Mouse (Mus musculus) spleen, postnatal 4 days (tissue): ENCODE data around the gene Mif4gd.
"Not testable (repeated sequence)": the region's sequence is repeated elsewhere in the genome, so short reads cannot be mapped to it uniquely, and the experiment has no call there.

Source experiments
- DNase-seq, 2 experiments: peaks; one replicate each; pipeline ENCODE4 v3.0.0; 2022; ENCODE audit warnings: low spot score in 2 of 2

Gene Mif4gd

DNA sequence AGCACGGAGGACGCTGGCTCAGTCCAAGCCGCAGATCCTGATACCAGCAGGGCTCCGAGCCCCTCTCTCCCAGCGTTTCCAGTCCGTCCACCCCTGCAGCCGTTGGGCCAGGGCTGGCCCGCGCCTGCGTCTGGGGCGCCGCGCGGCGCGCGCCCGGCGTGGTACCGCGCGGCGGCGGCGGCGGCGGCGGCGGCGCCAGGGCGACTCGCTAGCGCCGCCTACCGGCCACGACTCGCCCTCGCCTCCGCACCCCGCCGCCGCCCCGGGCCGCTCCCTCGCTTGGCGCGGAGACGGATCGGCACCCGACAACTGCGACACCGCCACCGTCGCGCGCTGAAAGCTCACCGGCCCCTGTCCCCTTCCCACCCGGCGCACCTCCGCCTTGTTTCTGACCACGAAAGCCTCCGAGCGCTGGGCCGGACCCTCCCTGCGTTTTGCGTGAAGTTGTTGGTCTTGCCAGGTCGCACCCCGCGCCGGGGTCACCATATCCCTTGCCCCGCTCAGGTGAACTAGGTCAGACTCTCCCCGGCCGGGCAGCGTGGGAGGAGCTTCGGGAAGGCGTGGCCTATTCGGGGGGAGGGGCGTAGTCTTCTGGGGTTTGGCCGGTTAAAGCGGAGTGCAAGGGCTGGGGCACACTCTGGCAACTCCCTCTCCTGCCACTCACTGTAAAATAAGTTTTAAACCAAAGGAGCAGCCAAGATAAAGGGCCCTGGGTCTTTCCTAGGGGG lies at the start of gene Mif4gd:
Gene Mif4gd, minus strand, starts transcription at position 560 of the 728 bp plus-strand sequence.
- DNase-seq, result peak; percentile 97 to 98

DNA sequence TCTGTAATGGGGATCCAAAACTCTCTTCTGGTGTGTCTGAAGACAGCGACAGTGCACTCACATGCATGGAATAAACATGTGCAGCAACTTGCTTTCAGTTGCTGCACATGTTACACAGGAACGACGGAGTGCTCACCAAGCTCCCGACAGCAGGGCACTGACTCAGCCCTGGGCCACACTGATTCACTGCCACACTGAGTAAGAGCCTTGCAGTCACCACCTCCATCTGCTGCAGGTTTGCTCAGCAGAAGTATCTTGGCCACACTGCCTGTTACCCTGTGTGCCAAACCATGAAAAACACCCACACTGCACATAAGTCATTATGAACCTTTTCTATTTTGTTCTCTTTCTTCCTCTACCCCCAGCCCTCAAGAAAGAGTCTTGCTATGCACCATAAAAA lies 47.6 kb upstream of the Mif4gd start:
- no peak for DNase-seq

DNA sequence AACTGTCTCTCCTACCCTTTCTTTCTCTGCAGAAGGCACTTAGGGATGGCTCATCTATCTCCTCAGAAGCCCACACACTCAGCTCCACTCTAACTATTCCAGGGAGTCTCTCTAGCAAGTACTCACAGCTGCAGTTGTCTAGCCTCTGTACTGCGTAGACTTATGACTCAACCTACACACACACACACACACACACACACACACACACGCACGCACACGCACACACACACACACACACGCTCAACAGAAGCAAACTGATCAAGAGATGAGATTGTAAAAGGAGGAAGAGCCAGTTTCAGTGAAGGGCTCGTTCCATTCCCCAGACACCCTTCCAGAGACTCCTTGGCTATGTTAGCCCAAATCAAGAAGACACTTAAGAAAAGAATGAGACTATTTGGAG lies 45.8 kb upstream of the Mif4gd start:
- DNase-seq, result no peak

DNA sequence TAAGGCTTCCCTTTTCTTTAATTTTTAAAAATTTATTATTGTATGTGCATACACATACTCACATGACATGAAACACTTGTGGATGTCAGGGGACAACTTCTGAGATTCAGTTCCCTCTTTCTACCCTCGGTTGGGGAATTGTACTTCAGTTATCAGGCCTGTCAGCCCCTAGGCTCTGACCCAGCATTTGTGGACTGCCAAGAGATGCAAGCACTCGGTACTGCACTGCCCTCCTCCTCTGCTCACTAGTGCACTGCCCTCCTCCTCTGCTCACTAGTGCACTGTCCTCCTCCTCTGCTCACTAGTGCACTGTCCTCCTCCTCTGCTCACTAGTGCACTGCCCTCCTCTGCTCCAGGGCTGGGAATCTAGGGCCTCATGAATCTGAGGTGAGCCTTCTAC lies 41.4 kb upstream of the Mif4gd start:
- DNase-seq, result no peak

DNA sequence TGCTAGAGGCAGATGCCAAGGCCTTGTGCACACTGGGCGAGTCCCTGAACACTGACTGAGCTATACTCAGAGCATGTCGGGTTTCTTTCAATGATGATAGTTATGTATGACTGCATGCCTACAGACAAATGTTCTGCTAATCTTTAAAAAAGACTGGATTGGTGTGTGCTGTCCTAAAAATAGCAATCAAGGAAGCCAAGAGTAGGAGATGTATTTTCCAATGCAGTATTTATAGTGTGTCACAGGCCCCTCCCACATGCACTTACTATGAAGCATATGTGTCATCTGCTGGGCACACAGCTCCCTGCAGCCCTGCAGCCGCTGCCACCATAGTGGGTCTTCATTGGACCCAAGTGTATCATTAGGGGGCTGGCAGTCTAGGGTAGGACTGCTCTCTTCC lies 40.4 kb upstream of the Mif4gd start:
- DNase-seq, result no peak

DNA sequence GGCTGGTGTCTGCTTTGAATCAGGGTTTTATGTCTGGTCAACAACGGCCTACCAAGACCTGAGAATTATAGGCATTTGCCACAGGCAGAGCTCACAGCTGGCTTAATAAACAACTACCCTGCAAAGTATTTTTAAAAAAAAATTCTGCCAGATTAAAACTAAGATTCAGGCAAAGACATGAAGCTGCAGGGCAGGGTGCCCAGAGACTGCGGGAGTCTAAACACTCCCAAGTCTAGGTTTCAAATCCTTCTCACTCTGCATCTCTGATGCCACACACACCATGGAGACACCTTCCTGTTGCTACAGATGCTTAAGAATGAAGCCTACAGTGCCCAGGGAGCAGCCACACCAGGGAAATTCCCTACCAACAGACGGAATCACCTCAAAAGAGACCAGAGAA lies 38.9 kb upstream of the Mif4gd start:
- DNase-seq, result no peak

DNA sequence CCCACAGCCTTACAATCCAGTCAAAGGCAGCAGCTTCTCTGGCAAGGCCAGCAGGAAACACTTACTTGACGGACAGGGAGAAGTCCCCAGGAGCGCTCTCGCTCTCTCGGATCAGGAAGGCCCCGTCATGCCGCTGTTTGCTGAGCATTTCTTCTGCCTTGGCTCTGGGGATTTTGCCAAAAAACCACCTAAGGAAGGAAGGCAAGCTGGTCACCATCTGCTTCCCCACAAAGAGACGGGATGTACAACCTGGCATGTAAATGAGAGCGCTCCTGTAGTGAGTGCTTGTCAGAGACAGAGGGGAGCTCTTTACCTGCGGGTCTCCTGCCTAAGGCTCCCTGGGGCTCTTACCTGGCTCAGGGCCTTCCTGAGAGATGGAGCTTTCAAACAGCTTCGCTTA lies 36.9 kb upstream of the Mif4gd start:
- no peak for DNase-seq

DNA sequence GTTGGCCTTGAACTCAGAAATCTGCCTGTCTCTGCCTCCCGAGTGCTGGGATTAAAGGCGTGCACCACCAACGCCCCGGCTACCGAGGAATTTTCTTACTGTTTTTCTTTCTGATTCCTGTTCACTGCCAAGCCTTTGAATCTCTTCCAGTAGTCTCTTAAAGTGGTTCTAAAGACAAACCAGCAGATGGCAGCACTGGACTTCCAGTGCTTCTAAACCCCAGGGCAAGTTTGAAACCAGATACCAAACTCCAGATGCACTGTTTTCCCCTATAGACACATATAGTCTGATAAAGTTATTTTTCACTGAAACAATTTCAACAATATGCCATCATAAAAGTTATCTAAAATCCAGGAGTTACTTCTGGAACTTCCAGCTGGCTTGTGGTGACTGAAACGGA lies 34.7 kb upstream of the Mif4gd start:
- DNase-seq, result peak; percentile 43 to 78

DNA sequence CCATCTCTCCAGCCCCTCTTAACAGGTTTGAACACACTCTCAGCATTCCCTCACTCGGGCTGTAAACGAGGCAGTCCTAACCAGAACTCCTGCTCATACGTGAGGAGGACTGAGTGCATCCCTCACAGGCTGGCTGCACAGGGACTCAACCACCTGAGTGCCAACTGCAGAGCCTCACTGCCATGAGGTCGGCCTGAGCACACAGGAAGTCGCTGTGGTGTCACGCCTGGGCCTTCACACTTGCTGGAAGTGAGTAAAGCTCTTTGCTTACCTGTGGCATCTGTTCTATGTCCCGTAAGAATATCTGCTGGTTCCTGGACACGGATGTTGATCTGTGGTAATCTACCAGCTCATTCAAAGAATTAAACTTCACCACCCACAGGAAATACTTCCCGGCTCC lies 33.7 kb upstream of the Mif4gd start:
- DNase-seq, result no peak

DNA sequence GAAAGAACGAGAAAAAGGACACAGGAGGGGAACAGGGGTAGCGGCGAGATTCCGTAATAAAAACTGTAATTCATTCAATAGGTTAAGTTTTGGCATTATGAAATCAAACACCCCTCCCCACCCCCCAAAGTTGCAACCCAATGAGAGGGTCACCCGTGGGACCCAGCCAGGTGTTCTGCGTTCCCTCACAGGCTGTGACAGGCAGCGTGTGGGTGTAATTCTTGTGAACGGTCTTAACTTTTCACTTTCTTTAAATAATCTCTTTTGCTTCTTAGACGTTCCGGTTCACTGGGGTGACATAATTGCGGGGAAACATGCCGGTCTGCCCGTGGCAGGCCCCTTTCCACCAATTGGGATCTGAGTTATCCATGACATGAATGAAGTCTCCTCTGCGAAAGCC lies 32.7 kb upstream of the Mif4gd start:
- DNase-seq, result not testable (repeated sequence)

DNA sequence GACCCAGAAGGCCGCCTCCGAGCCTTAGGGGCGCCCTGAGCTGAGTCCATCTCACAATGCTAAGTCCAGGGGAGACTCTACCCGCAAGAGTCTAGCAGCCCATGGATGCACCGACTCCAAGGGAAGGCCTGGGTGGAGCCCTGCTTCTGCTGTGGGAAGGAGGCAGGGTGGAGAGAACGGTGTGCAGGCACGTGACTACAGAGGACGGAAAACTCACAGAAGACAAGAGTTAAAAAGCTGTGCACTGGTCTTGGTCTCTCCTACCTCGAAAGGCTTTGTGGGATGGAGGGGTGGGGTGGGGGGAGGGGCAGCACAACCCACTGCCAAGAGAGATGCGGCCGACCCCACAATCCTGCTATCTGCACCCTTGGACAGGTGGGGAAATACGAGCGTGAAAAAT lies 31.5 kb upstream of the Mif4gd start:
- no peak for DNase-seq

DNA sequence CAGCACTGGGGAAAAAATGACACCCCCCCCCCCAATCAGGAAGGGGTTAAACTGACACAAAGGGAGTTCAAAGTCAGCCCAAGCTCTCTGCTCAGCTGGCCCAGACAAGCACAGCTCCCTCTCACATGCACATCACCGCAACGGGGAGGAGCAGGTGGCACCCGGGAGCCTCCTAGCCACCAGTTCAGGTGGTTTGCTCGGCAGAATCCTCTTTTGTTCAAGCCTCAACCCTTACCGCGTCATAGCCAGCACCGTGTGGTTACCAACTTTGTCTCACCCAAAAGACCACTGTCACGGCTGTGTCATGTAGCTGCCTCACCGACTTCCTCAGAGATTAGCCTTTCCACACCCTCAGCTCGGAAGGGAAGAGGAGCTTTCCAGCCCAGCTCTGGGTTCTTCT lies 30.5 kb upstream of the Mif4gd start:
- DNase-seq, result no peak

DNA sequence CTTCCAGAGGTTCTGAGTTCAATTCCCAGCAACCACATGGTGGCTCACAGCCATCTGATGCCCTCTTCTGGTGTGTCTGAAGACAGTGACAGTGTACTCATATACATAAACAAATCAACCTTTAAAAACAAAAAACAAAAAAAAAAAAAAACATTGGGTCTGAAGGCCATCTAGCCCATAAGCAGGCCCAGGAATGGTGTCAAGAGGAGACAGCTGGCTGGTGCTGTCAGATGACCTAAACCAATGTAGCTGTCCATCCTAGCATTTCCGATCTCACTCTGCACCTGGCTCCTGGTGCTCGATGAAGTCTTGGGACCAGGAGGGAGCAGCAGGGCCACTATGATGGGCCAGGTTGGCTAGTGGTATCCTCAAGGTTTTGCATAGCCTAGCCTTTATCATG lies 29.9 kb upstream of the Mif4gd start:
- no peak for DNase-seq

DNA sequence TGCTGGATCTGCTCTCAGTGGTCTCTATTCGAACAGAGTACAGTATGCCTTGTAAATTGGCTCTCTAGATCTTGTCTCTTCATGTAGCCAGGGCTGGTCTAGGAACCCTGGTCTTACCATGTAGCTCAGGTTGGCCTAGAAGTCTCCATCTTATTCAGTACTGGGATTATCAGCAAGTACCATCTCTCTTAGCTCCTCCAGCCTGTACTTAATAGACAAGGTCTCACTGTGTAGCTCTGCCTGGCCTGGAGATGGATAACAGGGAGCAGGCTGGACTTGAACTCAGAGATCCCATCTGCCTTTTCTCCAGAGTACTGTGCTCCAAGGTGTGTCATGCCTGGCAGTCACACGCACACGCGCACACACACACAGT lies 28.9 kb upstream of the Mif4gd start:
- DNase-seq, result no peak

DNA sequence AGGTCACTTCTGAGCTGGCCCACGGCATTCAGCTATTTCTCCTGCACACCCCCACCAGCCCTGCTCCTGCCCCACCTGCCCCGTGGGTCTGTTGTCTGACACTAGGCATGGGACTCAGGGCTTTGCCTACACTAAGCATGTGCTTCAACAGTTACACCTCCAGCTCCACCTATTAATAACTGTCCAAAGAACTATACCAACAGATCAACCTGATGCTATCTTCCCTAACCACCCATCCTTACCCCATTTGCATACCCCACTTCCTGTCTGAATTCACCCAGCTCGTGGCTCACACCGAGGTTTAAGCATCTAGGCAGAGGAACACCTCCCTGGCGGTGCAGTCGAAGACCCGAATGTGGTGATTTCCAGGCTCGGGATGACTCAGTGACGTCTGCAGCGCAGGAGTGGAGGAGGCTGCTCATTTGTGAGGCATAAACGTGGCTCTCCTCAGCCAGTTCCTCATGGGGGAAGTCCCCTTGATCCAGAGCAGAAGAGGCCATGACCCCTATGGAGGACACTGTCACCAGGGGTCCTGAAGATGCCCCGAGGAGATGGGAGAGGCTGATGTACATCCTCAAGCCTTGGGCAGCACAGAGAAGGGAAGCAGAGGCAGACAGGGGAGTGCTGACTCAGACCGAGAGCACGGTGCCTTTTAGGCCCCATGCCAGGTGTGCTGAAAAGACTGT lies 28.4 kb upstream of the Mif4gd start:
- peak in 1 of 2 experiments; percentile 47 for DNase-seq

DNA sequence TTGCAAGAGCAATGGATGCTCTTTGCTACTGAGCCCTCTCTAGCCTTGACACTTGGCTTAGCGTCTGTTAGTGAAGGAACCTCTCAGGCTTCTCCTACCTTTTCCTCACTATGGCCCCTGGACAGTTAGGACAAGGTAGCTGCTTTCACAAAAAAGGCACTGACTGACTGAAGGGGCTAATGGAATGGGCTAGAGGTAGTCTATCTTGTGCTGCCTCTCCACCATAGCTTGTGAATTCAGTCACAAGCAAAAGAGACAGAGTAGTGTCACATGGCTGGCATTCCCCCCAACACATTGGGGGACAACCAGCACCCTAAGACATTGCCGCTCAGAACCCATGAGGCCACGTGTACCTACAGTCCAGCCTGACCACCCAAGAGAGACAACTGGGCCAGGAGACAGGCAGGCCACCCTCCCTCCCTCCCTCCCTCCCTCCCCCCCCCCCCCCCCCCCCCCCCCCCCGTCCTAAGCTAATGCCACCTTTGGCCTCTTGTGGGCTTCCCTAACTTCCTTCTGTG lies 27.6 kb upstream of the Mif4gd start:
- no peak for DNase-seq

DNA sequence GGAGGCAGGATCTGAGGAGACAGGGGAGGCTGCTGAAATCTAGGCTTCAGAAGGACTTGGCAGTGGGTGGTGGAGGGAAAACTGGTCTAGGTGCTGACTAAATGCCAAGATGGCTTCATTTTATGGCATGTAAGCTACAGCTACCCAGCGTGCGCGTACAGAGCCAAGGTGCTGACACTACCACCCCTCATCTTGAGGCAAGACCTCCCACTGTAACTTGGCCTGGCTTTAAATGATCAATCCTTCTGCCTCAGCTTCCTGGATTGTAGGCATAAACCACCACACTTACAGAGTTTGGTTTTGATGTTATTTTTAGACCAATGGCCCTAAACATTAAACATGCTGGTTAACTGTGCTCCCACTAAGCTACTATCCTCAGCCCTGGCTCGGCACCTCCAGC lies 26.8 kb upstream of the Mif4gd start:
- no peak for DNase-seq

DNA sequence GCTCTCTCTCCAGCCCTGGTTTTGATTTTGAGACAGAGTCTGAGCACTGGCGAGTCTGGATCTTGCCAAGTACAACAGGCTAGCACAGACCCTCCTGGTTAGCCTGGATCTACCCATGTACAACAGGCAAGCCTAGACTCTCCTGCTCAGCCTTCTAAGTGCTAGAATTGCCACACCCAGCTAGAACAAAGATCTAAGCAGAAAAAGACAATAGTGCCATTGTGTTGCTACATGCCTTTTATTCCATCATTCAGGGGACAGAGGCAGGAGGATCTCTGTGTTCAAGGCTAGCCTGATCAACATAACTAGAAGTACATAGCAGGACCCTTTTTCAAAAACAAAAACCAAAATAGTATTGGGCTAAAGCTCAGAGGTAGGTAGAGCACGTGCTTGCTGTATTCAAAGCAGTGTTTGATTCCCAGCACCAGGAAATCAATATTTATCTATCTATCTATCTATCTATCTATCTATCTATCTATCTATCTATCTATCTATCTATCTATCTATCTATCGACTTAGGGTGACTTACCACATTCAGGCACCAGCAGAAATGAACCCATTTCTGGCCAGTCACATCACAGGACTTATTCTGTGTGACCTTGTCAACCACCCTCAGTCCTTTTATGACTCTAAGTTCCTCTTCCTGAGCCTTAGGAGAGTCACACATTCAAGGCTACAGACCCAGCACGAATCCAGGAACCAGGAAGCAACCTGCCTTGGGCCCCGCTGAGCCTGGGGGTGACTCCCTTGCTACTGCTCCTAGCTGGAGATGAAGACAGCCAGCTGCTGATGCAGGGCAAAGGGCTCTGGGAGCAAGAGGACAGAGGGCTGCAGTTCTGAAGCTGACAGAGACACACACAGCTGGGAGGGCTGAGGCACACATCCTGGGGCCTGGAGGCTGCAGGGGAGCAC lies 26.0 kb upstream of the Mif4gd start:
- DNase-seq, result no peak

DNA sequence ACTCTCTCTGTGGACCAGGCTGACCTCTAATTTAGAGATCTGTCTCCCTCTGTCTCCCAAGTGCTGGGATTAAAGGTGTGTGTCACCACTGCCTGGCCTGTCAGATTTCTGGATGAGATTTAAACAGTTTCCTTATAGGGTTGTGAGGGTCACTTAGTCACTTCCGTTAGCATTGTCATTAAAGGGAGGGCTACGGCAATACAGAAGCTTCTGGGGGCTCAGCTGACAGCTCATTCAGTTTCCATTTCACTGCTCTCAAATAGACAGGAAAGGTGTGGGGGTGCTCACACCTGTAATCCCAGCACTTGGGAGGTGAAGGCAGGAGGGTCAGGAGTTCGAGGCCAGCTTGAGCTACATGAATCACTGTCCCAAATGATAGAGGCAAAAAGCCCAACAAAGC lies 24.2 kb upstream of the Mif4gd start:
- DNase-seq, result no peak

DNA sequence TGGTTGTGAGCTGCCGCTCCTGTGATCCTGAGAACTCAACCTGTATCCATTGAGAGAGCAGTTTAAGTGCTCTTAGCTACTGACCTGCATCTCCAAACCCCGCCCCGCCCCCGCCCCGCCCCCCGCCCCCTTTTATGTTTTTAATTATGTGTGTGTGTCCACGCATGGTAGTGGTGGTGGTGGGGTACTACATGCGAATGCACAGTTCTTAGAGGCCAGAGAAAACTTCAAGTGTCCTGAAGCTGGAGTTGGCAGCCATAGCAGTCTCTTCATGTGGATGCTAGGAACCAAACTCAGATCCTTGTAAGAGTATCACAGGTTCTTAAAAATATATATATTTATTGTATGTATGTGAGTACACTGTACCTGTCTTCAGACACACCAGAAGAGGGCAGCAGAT lies 22.7 kb upstream of the Mif4gd start:
- DNase-seq, result no peak

DNA sequence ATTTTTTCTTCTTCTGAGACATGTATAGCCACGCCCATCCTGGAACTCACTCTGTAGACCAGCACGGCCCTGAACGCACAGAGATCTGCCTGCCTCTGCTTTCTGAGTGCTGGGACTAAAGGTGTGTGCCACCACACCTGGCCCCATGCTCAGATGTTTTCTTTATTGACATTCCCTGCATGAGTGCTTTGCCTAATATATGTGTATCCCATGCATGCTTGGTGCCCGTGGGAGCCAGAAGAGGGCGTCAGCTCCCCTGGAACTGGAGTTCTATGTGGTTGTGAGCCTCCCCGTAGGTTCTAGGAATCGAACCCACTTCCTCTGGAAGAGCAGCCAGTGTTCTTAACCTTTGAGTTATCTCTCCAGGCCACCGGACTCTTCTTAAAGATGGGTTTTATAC lies 22.3 kb upstream of the Mif4gd start:
- no peak for DNase-seq

DNA sequence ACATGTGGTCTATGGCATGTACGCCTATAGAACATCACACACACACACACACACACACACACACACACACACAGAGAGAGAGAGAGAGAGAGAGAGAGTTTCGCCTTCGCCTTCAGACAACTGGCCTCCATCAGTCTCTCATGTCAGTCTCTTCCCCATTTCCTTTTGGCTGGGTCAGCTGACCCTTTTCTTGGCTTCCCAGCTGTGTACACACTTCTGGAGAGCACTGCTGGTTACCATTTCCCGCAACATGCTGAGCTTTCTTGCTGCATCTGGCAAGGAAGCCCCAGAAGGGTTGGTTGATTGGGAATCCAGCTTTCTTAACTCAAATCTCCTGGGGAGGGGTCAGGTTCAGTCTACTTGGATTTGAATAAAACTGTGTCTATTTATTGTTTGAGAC lies 21.3 kb upstream of the Mif4gd start:
- no peak for DNase-seq
